In genomic region chr17:15372931-15373652, GRCm38 (mm10) we compare ENCODE assay signal across 9 mouse cellular contexts. TPM values are rescaled to one million over a fixed set of nuclear protein-coding genes. Genes with fewer than 3 reads are reported as not detected.
DNase-seq lines count a peak whose midpoint lies in the region; ATAC-seq lines count a peak whose summit lies in the region.
"Had no signal": no experiment of that assay in that cellular context is flagged by ENCODE, and none has a peak within 500 bp of the region (broad histone marks: within the 10 kb centered on the region; RNA-seq: fewer than 3 reads in every experiment).

No protein-coding gene starts in this region.

- H3K27ac ChIP-seq in intestine, embryonic 16.5 days (ENCODE audit: low read length): peak overlapping the region; percentile 68
- no peak overlapping the region; the same call in 1 of the 2 replicates for H3K27ac ChIP-seq in midbrain, embryonic 14.5 days (replicated peaks; ENCODE audit: low read depth, low read length)

- peak; percentile 17 for DNase-seq in embryo, embryonic 10.5 days (ENCODE audit: low spot score)
- no peak for DNase-seq in embryo, embryonic 10 days (ENCODE audit: low spot score)
- peak; percentile 39 to 80 for DNase-seq in heart, adult 18-20 months
- DNase-seq in midbrain, embryonic 14.5 days: no peak
- DNase-seq in frontal cortex, postnatal 10 days (ENCODE audit: low spot score in 2 of 2): no peak
- no peak for DNase-seq in T-cell, adult 2 months (ENCODE audit: low spot score)
- no peak for DNase-seq in urinary bladder, postnatal 36 days (ENCODE audit: low spot score in 2 of 2)
- DNase-seq: adrenal gland, adult 2 months had no signal

- H3K4me2 ChIP-seq in intestine, embryonic 16.5 days (ENCODE audit: low read depth, low read length): peak overlapping the region; percentile 97
- H3K4me2 ChIP-seq in midbrain, embryonic 14.5 days (ENCODE audit: low read length): peak overlapping the region; percentile 96

- H3K36me3 ChIP-seq in intestine, embryonic 16.5 days (ENCODE audit: control insufficient read depth, insufficient read depth, low read length): 0 out of 2 replicates have a peak, but pooled peaks cover 8% of the 10 kb centered on the region
- H3K36me3 ChIP-seq in midbrain, embryonic 14.5 days (ENCODE audit: control insufficient read depth, insufficient read depth, low read length): peaks cover 52% of the 10 kb centered on the region

- peak overlapping the region; percentile 57 for H3K9ac ChIP-seq in intestine, embryonic 16.5 days (ENCODE audit: low read depth, low read length)
- H3K9ac ChIP-seq in midbrain, embryonic 14.5 days (replicated peaks; ENCODE audit: low read length): peak overlapping the region; percentile 95

- peaks cover 32% of the 10 kb centered on the region for H3K4me1 ChIP-seq in intestine, embryonic 16.5 days (ENCODE audit: control insufficient read depth, insufficient read depth, low read length)
- peaks cover 46% of the 10 kb centered on the region for H3K4me1 ChIP-seq in midbrain, embryonic 14.5 days (ENCODE audit: control insufficient read depth, insufficient read depth, low read length)

- WGBS in intestine, embryonic 16.5 days: 58% methylated on average over 15 of the region's 15 CpGs
- 59% methylated on average over 15 of the region's 15 CpGs for WGBS in midbrain, embryonic 14.5 days

- no peak for ATAC-seq in intestine, embryonic 16.5 days
- no peak for ATAC-seq in midbrain, embryonic 14.5 days (ENCODE audit: low FRiP score, low TSS enrichment)

- peak overlapping the region; percentile 76 for H3K4me3 ChIP-seq in intestine, embryonic 16.5 days (ENCODE audit: low read length)
- H3K4me3 ChIP-seq in midbrain, embryonic 14.5 days (replicated peaks; ENCODE audit: low read depth, low read length): peak overlapping the region; percentile 84

- H3K27me3 ChIP-seq in intestine, embryonic 16.5 days (replicated peaks; ENCODE audit: control insufficient read depth, insufficient read depth, low read length): peaks cover 4% of the 10 kb centered on the region
- no peaks in the 10 kb centered on the region for H3K27me3 ChIP-seq in midbrain, embryonic 14.5 days (ENCODE audit: control insufficient read depth, insufficient read depth, low read length)

- H3K9me3 ChIP-seq in intestine, embryonic 16.5 days (ENCODE audit: control insufficient read depth, low read length): no peaks in the 10 kb centered on the region
- no peaks in the 10 kb centered on the region for H3K9me3 ChIP-seq in midbrain, embryonic 14.5 days (ENCODE audit: control insufficient read depth, low read length)

RNA-seq across cellular contexts. Expression of gene Dll1, which starts 3.6 kb away (rescaled TPM):
- 1 to 10 TPM; 4.6 to 5.6 TPM for total RNA-seq in heart, adult 18-20 months (2021)
- 24.2 and 25.4 TPM in 2 replicates for polyA plus RNA-seq in intestine, embryonic 16.5 days (2015; fragmentation: Nextera tagmentation; extraction: Ambion mirVana)
- polyA plus RNA-seq in midbrain, embryonic 14.5 days (2014; fragmentation: Nextera tagmentation; extraction: Ambion mirVana): 23.5 and 24.4 TPM in 2 replicates

RNA-seq across cellular contexts. Expression of gene Fam120b, which starts 22.9 kb away (rescaled TPM):
- total RNA-seq in heart, adult 18-20 months (2021): 10 to 100 TPM; 11.9 to 12.8 TPM
- 26.8 and 27.4 TPM in 2 replicates for polyA plus RNA-seq in intestine, embryonic 16.5 days (2015; fragmentation: Nextera tagmentation; extraction: Ambion mirVana)
- 36.9 and 49.1 TPM in 2 replicates for polyA plus RNA-seq in midbrain, embryonic 14.5 days (2014; fragmentation: Nextera tagmentation; extraction: Ambion mirVana)

Comparison
In these comparisons a context has a peak if more than half of its experiments do, and no peak if none do; other contexts are left out.
1. DNase-seq: peak in embryo, embryonic 10.5 days (single experiment) and heart, adult 18-20 months (2 of 2); none in embryo, embryonic 10 days (single experiment), midbrain, embryonic 14.5 days (single experiment), frontal cortex, postnatal 10 days (0 of 2), T-cell, adult 2 months (single experiment) and urinary bladder, postnatal 36 days (0 of 2).